Mouse (Mus musculus) MEL (cell line): Measurements from ENCODE around the gene Smim20.

ENCODE experiments used
- CTCF ChIP-seq, 3 experiments: IDR thresholded peaks in 2 of 3; conservative IDR thresholded peaks in 1 of 3; 2 replicates each; pipeline ENCODE4 v1.5.1; 2011 to 2012; ENCODE audit warnings: low read length in 3 of 3, low read depth in 2 of 3, mild to moderate bottlenecking in 2 of 3, improper control_type of control experiment in 1 of 3, inconsistent platforms in 1 of 3, mixed read lengths in 1 of 3, moderate library complexity in 1 of 3; ENCODE audit not compliant: control insufficient read depth in 1 of 3, insufficient read depth in 1 of 3, poor library complexity in 1 of 3, severe bottlenecking in 1 of 3
- E2F4 ChIP-seq: IDR thresholded peaks from 2 replicates; pipeline ENCODE4 v1.6.1; 2011; ENCODE audit warnings: low read depth, low read length, improper control_type of control experiment, borderline replicate concordance
- GABPA ChIP-seq: IDR thresholded peaks from 2 replicates; pipeline ENCODE4 v1.6.1; 2012; ENCODE audit warnings: low read depth, mild to moderate bottlenecking, inconsistent platforms, low read length, improper control_type of control experiment, moderate library complexity
- MAFK ChIP-seq: IDR thresholded peaks from 2 replicates; pipeline ENCODE4 v1.6.1; 2011; ENCODE audit warnings: low read depth, mild to moderate bottlenecking, low read length, improper control_type of control experiment, borderline replicate concordance
- MAX ChIP-seq: IDR thresholded peaks from 2 replicates; pipeline ENCODE4 v1.6.1; 2011; ENCODE audit warnings: low read length, improper control_type of control experiment
- MXI1 ChIP-seq: IDR thresholded peaks from 2 replicates; pipeline ENCODE4 v1.6.1; 2011; ENCODE audit warnings: mild to moderate bottlenecking, low read depth, low read length, improper control_type of control experiment
- POLR2A ChIP-seq, 2 experiments: IDR thresholded peaks; 2 replicates each; pipeline ENCODE4 v1.6.1; 2011 to 2012; ENCODE audit warnings: low read length in 2 of 2, mild to moderate bottlenecking in 2 of 2, control low read depth in 1 of 2, improper control_type of control experiment in 1 of 2, low read depth in 1 of 2, moderate library complexity in 1 of 2; ENCODE audit not compliant: control insufficient read depth in 1 of 2, insufficient read depth in 1 of 2, poor library complexity in 1 of 2
- POLR2AphosphoS2 ChIP-seq: IDR thresholded peaks from 2 replicates; pipeline ENCODE4 v1.6.1; 2011; ENCODE audit warnings: low read length, improper control_type of control experiment
- USF1 ChIP-seq: IDR thresholded peaks from 2 replicates; pipeline ENCODE4 v1.6.1; 2014; ENCODE audit warnings: low read depth, mild to moderate bottlenecking, inconsistent platforms, low read length, improper control_type of control experiment, moderate library complexity

GRCm38 (mm10) chr5:53266931-53267853 lies at the start of gene Smim20:
- TF ChIP-seq MAFK (no peak), CTCF (IDR thresholded peaks at IDR 0.05 in 2 of 3, conservative IDR thresholded peaks at IDR 0.05 in 1 of 3; ENCODE audit: control insufficient read depth in 1 of 3, insufficient read depth in 1 of 3, low read depth in 2 of 3, low read length in 3 of 3, poor library complexity in 1 of 3, severe bottlenecking in 1 of 3) (no peak), USF1 (no peak), MAX (no peak), POLR2AphosphoS2 (peak; percentile 54; the same call in 1 of the 2 replicates), MXI1 (no peak; the same call in 1 of the 2 replicates), E2F4 (no peak), POLR2A (IDR thresholded peaks at IDR 0.05; ENCODE audit: control insufficient read depth in 1 of 2, insufficient read depth in 1 of 2, low read depth in 1 of 2, low read length in 2 of 2, poor library complexity in 1 of 2) (peak in 1 of 2 experiments; percentile 79; a peak in 2 of 4 replicates), GABPA (no peak)
